Mouse (Mus musculus): ENCODE results near the gene 9230113P08Rik. TPM values are rescaled to one million over a fixed set of nuclear protein-coding genes. Genes with fewer than 3 reads are reported as not detected.
"Not testable (repeated sequence)": the region's sequence is repeated elsewhere in the genome, so short reads cannot be mapped to it uniquely, and the experiment has no call there.

The 9230113P08Rik gene
- total RNA-seq (2014; rRNA removed): not detected in 2 replicates
- not detected in 2 replicates for polyA plus RNA-seq (2015; fragmentation: Nextera tagmentation; extraction: Ambion mirVana)

DNA sequence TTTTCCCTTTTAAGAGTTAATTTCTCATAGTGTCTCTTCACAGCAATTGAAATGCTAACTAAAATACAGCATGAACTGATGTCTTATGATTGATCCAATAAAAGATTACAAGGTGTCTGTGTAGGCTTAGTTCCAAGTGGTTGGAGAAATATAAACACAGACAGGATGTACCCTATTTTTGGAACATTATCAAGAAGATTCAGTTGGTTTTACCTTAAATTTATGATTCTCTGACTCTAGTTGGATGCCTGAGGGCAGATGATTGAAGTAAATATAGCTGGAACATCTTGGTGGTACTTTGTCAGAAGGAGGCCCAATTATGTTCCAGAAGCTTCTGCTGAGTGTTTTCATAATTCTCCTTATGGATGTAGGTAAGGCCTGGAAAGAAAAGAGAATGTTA, at the start of gene 9230113P08Rik:
Gene 9230113P08Rik (plus strand): TSS at position 301 of the 400 bp plus-strand sequence.
- H3K4me1 ChIP-seq (ENCODE audit: insufficient read depth, low read length); H3K27ac ChIP-seq; H3K9ac ChIP-seq (replicated peaks; ENCODE audit: low read length); H3K9me3 ChIP-seq (ENCODE audit: low read length); H3K4me3 ChIP-seq (ENCODE audit: low read length); ATAC-seq; DNase-seq (ENCODE audit: low spot score); H3K4me2 ChIP-seq (ENCODE audit: low read depth, low read length); H3K36me3 ChIP-seq (ENCODE audit: insufficient read depth, low read length); H3K27me3 ChIP-seq (ENCODE audit: insufficient read depth, low read length): not testable (repeated sequence)

DNA sequence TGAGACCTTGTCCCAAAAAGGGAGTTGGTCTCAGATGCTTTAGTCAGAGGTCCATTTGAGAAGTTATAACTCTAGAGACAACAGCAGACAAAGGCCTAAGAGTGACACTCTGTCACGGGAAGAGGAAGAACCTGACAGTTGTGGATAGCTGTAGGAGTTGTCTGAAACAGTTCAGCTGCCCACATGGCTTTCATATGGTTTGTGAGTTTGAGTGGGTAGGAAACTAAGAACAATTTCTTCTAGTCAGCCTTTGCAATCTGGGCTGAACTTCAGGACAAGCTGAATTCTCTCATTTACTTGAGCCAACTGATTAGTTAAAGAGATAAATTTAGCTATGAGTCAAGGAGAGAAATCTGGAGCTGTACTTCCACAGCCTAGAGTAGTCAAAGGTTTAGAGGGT, 15.1 kb upstream of the 9230113P08Rik start:
- not testable (repeated sequence) for H3K4me2 ChIP-seq (ENCODE audit: low read depth, low read length); H3K27me3 ChIP-seq (ENCODE audit: insufficient read depth, low read length); H3K9me3 ChIP-seq (ENCODE audit: low read length); H3K9ac ChIP-seq (replicated peaks; ENCODE audit: low read length); H3K27ac ChIP-seq; H3K36me3 ChIP-seq (ENCODE audit: insufficient read depth, low read length); H3K4me3 ChIP-seq (ENCODE audit: low read length); DNase-seq (ENCODE audit: low spot score); H3K4me1 ChIP-seq (ENCODE audit: insufficient read depth, low read length); ATAC-seq
- WGBS: 59% methylated on average over 1 of the region's 1 CpGs

DNA sequence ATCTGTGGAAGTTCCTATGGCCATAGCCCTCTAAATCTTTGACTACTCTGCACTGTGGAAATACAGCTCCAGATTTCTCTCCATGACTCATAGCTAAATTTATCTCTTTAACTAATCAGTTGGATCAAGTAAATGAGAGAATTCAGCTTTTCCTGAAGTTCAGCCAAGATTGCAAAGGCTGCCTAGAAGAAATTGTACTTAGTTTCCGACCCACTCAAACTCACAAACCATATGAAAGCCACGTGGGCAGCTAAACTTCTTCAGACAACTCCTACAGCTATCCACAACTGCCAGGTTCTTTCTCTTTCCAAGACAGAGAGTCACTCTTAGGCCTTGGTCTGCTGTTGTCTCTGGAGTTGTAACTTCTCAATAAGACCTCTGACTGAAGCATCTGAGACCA, 3.7 kb upstream of the 9230113P08Rik start:
- H3K4me1 ChIP-seq (ENCODE audit: insufficient read depth, low read length): no peaks in the 10 kb centered on the region

DNA sequence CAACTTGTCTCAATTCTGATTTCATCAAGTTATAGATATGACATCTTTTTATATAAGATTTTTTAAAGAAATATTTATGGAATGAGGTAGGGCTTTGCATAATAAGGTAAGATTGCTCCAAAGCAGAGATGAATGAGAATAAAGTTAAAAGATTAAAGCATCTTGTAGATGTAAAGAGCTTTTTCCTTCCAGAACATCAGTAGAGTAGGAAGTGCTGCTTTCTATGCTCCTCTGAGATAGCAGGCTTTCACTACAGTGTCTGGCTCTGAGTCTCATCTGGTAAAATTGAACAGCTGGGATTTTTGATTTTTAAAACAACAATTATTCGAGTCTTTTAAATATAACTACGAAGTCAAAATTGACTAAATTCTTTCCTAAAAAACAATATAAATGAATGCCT, 22.6 kb downstream of the 9230113P08Rik start:
- Histone ChIP-seq H3K4me1 (ENCODE audit: insufficient read depth, low read length) (no peaks in the 10 kb centered on the region), H3K27ac (no peak overlapping the region), H3K9ac (replicated peaks; ENCODE audit: low read length) (no peak overlapping the region), H3K36me3 (ENCODE audit: insufficient read depth, low read length) (no peaks in the 10 kb centered on the region), H3K27me3 (ENCODE audit: insufficient read depth, low read length) (no peaks in the 10 kb centered on the region), H3K9me3 (ENCODE audit: low read length) (no peaks in the 10 kb centered on the region), H3K4me3 (ENCODE audit: low read length) (no peak overlapping the region), H3K4me2 (ENCODE audit: low read depth, low read length) (no peak overlapping the region)
- DNase-seq (ENCODE audit: low spot score): no peak
- TF ChIP-seq CTCF (IDR thresholded peaks at IDR 0.05; ENCODE audit: low read depth): no peak
- WGBS: 83% methylated on average over 2 of the region's 2 CpGs
- ATAC-seq: no peak

More for the DNA sequence above, 3.7 kb upstream of the 9230113P08Rik start:
- TF ChIP-seq CTCF (IDR thresholded peaks at IDR 0.05; ENCODE audit: low read depth): no peak
- H3K4me2 ChIP-seq (ENCODE audit: low read depth, low read length): no peak overlapping the region
- H3K4me3 ChIP-seq (ENCODE audit: low read length): no peak overlapping the region
- DNase-seq (ENCODE audit: low spot score) (no peak), ATAC-seq (no peak)
- H3K36me3 ChIP-seq (ENCODE audit: insufficient read depth, low read length): no peaks in the 10 kb centered on the region
- no peak overlapping the region for H3K9ac ChIP-seq (replicated peaks; ENCODE audit: low read length)
- WGBS: 78% methylated on average over 2 of the region's 2 CpGs
- H3K9me3 ChIP-seq (ENCODE audit: low read length): 0 out of 2 replicates have a peak, but pooled peaks cover 3% of the 10 kb centered on the region
- H3K27ac ChIP-seq: no peak overlapping the region
- no peaks in the 10 kb centered on the region for H3K27me3 ChIP-seq (ENCODE audit: insufficient read depth, low read length)

Other genes with a start within 250 kb of the 9230113P08Rik start
- not detected in 2 replicates for gene Pate1, start 221.0 kb upstream of the 9230113P08Rik start, total RNA-seq (2014; rRNA removed)
- gene Pate1, start 221.0 kb upstream of the 9230113P08Rik start, polyA plus RNA-seq (2015; fragmentation: Nextera tagmentation; extraction: Ambion mirVana): not detected in 2 replicates
- gene Gm17677, start 167.4 kb upstream of the 9230113P08Rik start, total RNA-seq (2014; rRNA removed): not detected in 2 replicates
- gene Gm17677, start 167.4 kb upstream of the 9230113P08Rik start, polyA plus RNA-seq (2015; fragmentation: Nextera tagmentation; extraction: Ambion mirVana): not detected in 2 replicates
- not detected in 2 replicates for gene Gm17727, start 130.3 kb upstream of the 9230113P08Rik start, total RNA-seq (2014; rRNA removed)
- gene Gm17727, start 130.3 kb upstream of the 9230113P08Rik start, polyA plus RNA-seq (2015; fragmentation: Nextera tagmentation; extraction: Ambion mirVana): not detected in 2 replicates
- gene Gm27235, start 118.3 kb upstream of the 9230113P08Rik start, total RNA-seq (2014; rRNA removed): not detected in 2 replicates
- not detected in 2 replicates for gene Gm27235, start 118.3 kb upstream of the 9230113P08Rik start, polyA plus RNA-seq (2015; fragmentation: Nextera tagmentation; extraction: Ambion mirVana)
- gene D730048I06Rik, start 118.3 kb upstream of the 9230113P08Rik start, total RNA-seq (2014; rRNA removed): not detected in 2 replicates
- gene D730048I06Rik, start 118.3 kb upstream of the 9230113P08Rik start, polyA plus RNA-seq (2015; fragmentation: Nextera tagmentation; extraction: Ambion mirVana): not detected in 2 replicates
- not detected in 2 replicates for gene 9230110F15Rik, start 64.3 kb upstream of the 9230113P08Rik start, total RNA-seq (2014; rRNA removed)
- not detected in 2 replicates for gene 9230110F15Rik, start 64.3 kb upstream of the 9230113P08Rik start, polyA plus RNA-seq (2015; fragmentation: Nextera tagmentation; extraction: Ambion mirVana)
- gene Gm5916, start 220.4 kb downstream of the 9230113P08Rik start, total RNA-seq (2014; rRNA removed): not detected in 2 replicates
- gene Gm5916, start 220.4 kb downstream of the 9230113P08Rik start, polyA plus RNA-seq (2015; fragmentation: Nextera tagmentation; extraction: Ambion mirVana): not detected in 2 replicates